Mouse (Mus musculus): ENCODE measurements around the gene 2300002M23Rik.

2300002M23Rik gene

DNA sequence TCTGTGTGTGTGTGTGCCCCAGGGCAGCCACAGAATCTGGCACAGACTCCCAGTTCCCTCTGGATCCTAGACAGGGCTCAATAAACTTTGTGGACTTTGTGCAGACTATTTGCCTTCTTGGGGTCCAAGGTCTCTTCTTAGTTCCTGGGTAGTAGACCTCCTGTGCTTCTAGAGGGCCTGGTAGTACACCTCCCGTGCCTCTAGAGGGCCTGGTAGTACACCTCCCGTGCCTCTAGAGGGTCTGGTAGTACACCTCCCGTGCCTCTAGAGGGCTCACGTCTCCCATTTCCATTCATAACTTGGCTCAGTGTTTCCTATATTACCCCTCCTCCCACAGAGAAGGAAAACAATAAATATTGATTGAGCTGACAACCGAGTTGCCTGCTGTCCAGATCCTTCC is 10.4 kb upstream of the 2300002M23Rik start:
- DNase-seq (ENCODE audit: low spot score), result no peak

DNA sequence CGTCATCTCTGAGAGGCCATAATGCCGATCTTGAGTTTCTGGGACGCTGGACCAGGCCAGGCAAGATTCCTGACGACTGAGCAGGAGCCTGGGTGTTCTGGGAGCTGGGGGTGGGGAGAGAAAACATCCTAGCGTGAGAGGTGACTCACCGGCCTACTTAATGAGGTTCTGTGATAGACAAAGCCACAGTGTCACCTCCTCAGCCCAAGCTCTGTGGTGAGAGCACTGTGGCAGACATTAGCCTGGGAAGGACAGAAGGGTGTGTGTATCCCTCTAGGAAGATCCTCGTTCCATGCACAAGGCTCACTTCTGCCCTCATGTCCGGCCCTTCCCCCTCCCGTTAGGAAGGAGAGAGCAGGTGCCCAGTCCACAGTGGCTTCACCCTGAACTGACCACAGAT is 9.9 kb upstream of the 2300002M23Rik start:
- no peak for DNase-seq (ENCODE audit: low spot score)

- DNase-seq (ENCODE audit: low spot score), result no peak
These were observed 9.0 kb upstream of the 2300002M23Rik start for GRCm38 (mm10) chr17:35558216-35558615.

DNA sequence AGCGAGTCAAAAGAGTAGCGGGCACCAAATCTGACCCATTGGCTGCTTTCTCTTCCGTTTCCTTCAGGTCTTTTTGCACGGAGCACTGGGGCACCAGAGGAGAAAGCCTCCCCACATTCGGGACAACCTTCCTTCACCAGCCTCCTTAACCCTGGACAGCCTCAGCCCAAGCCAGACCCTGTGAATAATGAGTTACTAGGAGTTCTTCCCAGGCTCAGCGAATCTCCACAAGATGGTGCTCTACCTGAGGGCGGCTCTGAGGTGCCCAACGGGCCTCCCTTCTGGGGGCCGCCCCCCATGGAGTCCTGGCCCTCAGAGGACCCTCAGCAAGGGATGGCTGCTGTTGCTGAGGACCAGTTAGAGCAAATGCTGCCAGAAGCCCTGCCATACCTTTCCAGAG is 517 bp downstream of the 2300002M23Rik start:
- DNase-seq (ENCODE audit: low spot score), result no peak

GRCm38 (mm10) chr17:35569091-35569944 is 2.1 kb downstream of the 2300002M23Rik start:
- no peak for DNase-seq (ENCODE audit: low spot score)

DNA sequence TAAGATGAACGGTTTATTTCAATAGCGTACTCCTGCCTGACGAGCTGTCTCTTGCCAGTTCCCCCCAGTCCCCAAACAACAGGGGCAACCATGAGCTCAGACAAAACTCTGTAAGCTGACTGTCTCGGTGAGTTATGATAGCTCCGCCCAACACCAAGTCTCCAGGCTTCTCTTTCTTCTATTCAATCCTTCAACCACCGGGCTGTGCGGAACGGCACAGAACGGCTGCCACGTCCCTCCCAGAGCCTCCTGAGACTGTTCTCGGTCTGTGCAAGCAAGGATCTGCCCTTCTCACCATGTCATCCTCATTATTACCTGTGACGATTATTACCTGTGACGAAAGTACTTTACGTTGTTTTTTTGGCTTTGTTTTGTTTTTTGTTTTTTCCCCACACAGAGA is 3.6 kb downstream of the 2300002M23Rik start:
- DNase-seq (ENCODE audit: low spot score), result no peak

DNA sequence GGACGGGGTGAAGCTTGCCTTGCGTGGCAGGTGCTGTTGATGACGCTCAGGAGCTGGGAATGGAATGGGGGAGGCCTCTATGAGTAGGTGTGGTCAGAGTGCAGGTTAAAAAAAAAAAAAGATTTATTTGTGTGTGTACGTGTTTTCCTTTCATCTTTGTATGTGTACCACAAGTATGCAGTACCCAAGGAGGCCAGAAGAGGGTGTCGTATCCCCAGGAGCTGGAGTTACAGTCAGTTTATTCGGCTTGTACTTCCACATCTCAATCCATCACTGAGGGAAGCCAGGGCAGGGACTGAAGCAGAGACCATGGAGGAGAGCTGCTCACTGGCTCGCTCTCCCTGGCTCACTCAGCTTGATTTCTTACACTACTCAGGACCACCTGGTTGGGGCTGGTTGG is 4.2 kb downstream of the 2300002M23Rik start:
- DNase-seq (ENCODE audit: low spot score), result no peak

DNA sequence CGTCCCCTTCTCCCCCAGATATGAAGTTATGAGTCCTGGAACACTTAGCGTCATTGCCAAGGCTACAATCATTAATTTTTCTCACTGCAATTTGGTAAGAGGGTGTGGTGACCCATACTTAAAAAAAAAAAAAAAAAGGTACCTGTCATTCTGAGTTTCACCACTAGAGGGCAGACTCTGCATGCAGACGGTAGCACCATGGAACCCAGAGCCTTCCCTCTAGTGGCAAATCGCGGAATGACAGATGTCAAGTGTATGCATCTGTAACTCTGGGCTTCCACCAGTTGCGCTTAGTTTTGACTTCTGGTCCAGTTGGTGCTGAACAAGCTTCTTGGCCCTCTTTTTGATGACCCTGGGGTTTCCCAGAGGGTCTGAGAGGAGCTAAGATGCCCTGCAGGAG is 11.0 kb downstream of the 2300002M23Rik start:
- DNase-seq (ENCODE audit: low spot score), result no peak

GRCm38 (mm10) chr17:35582900-35583299 is 15.7 kb downstream of the 2300002M23Rik start:
- no peak for DNase-seq (ENCODE audit: low spot score)

DNA sequence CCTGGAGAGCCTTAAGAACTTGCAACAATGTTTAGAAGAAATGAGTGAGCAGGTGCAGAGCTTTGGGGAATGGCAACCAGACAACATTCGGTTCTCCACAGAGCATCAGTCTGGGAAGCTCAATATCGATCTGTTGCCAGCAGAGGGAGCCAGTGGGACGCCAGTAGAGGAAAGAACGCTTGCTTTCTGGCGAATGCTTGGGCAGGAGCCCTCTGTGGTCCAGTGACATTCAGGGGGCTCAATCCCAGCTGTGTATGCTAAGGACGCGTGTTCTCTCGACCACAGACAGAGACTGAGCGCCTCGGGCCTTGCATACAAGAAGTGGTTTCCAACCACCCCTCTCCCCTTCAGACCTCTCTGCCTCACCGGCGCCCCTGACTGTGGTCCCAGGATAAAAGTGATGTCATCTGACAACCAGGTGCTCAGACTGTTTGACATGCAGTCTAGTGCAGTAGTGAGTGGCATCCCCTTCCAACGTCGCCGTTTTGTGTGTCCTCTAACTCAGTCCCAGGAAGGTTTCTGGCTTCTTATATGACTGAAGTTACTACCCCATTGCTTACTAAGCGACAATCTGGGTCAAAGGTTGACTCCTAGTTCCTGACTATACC is 17.2 kb downstream of the 2300002M23Rik start:
- DNase-seq (ENCODE audit: low spot score), result peak; percentile 35

- DNase-seq (ENCODE audit: low spot score), result no peak
These were observed 20.0 kb downstream of the 2300002M23Rik start for GRCm38 (mm10) chr17:35587291-35587690.

DNA sequence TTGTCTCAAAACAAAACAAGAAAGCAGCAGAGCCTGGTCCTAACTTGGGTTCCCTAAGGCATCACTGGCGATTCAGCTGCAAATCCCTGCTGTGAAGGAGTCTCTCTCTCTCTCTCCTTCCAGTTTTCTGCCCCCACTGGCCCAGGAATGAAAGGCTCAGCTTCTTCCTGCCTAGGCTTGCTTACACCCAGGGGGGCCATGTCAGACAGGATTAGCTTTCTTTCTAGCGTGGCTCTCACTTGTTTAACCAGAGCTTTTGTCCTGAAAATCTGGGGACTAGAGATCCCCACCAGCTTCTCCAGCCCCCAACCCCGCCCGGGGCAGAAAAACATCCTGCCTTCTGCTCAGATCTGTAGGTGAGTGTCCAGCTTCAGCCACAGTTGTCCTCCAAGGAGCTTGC is 21.1 kb downstream of the 2300002M23Rik start:
- DNase-seq (ENCODE audit: low spot score), result no peak

GRCm38 (mm10) chr17:35590410-35591218 is 23.4 kb downstream of the 2300002M23Rik start:
- peak; percentile 30 for DNase-seq (ENCODE audit: low spot score)

GRCm38 (mm10) chr17:35591219-35591578 is 23.9 kb downstream of the 2300002M23Rik start:
- DNase-seq (ENCODE audit: low spot score), result no peak

- DNase-seq (ENCODE audit: low spot score), result no peak
These were observed 24.5 kb downstream of the 2300002M23Rik start for GRCm38 (mm10) chr17:35591731-35592130.

DNA sequence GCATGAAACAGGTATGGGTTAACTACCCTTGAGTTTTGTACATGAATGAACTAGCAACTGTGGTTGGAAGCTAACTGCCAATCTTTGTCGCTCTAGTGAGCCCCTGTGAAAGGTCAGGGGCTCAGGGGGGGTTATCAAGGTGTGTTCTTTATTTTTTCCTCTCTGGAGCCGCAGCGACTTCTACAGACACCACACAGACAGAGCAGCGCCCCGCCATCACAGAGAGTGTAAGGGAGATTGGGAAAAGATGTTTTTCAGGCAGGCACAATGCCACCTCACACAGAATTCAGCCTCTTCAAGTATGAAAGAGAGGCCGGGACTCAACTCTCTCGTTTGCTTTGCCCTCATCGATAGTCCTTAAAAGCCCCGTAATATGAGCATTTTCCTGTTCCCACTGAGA is 24.9 kb downstream of the 2300002M23Rik start:
- DNase-seq (ENCODE audit: low spot score), result no peak

DNA sequence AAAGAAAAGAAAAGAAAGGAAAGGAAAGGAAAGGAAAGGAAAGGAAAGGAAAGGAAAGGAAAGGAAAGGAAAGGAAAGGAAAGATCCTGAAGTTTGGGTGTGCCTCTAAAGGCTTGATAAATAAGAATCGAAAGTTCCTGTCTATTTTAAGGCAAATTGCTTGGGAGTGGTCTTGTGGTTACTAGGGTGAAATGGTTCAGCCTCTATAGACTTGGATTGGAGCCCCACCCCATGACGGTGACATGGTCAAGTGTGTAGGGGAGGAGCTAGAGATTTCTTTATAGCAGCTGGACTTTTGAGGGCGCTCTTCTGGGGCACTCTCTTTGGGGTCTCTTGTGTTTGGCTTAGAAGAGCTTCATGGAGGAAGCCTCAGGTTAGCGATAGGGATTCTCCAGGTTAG is 26.5 kb downstream of the 2300002M23Rik start:
- no peak for DNase-seq (ENCODE audit: low spot score)

- DNase-seq (ENCODE audit: low spot score), result no peak
These were observed 27.2 kb downstream of the 2300002M23Rik start for GRCm38 (mm10) chr17:35594456-35594855.

DNA sequence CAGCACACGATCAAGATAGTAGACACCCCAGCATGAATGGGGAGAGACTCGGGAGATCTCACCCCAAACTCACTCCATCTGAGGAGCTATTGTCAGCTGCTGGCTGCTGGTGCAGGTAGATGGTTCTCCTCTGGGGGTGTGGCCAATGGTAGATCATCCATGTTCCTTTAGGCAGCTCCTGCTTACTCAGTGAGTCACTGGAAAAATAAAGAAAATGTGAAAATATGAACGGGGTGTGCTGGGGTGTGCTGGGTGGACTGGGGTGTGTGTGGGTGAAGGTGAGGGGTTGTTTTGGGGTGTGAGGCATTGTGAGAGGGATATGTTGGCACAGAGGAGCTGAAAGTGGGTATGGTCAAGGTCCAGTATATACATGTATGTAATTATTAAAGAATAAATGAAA is 30.1 kb downstream of the 2300002M23Rik start:
- no peak for DNase-seq (ENCODE audit: low spot score)

DNA sequence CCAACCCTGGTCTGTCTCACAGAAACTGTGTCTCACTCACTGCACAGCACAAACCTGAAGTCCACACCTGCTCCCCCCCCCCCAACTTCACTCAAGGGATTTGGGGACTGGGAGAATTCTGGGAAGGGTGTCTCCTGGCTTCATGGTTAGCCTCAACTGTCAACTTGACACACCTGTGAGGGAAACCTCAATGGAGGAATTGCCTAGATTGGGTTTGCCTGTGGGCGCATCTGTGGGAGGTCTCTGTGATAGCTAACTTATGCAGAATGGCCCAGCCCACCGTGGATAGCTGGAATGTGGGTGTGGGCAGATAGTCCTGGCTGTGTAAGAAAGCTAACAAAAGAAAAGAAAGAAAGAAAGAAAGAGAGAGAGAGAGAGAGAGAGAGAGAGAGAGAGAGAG is 34.0 kb downstream of the 2300002M23Rik start, which contains the start of gene Sfta2:
TSS of gene Sfta2 (plus strand) at position 301 of the 400 bp plus-strand sequence.
- no peak for DNase-seq (ENCODE audit: low spot score)

DNA sequence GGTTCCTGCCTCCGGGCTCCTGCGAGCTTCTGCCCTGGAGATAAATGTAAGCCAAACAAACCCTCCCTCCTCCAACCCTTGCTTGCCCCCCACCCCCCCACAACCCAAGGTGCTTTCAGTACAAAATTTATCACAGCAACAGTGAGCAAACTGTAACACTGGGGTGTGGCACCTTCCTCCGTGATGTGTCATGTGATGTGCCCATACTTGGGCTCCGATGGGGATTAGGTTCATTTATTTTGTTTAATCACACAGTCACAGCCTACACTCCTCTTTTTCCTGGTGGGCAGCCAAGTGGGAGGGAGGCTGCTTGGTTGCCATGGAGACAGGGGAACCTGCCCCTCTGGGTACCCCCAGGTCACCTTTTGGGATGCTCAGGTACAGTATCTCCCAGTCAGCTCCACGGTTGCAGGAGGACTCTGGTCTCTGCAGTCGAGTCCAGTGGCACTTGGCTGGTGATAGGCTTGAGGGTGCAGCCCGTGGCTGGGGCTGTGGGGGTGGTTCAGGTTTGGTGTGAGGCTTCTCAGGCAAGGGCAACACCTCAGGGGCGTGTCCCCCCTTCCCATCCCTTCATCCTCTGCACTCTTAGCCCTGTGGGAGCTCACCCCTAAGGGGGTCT is 34.6 kb downstream of the 2300002M23Rik start:
- no peak for DNase-seq (ENCODE audit: low spot score)

DNA sequence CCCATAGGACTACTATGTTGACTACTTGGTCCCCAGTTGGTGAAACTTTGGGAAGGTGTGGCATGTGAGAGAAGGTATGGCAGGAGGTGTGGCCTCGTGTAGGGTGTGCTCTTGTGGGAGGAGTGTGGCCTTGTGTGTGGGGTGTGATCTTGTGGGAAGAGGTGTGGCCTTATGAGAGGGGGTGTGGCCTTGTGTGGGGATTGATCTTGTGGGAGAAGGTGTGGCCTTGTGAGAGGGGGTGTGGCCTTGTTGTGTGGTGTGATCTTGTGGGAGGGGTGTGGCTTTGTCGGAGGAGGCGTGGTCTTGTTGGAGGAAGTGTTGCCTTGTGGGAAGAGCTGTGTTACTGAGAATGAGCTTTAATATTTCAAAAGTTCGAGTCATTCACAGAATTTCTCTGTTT is 49.9 kb downstream of the 2300002M23Rik start:
- DNase-seq (ENCODE audit: low spot score), result no peak

All from ovary, adult 18-20 months (tissue).